In genomic region chr2:148171699-148172098, GRCm38 (mm10) we compare ENCODE assay signal across 10 mouse cellular contexts.
DNase-seq lines count a peak whose midpoint lies in the region; ATAC-seq and TF ChIP-seq lines count a peak whose summit lies in the region.
"Had no signal": no experiment of that assay in that cellular context is flagged by ENCODE, and none has a peak within 500 bp of the region (broad histone marks: within the 10 kb centered on the region; RNA-seq: fewer than 3 reads in every experiment).

No protein-coding gene starts in this region.

- no peak overlapping the region for H3K4me3 ChIP-seq in lung, embryonic 14.5 days (ENCODE audit: low read depth, low read length)
- H3K4me3 ChIP-seq in lung, adult 2 months (replicated peaks; ENCODE audit: extremely low read depth, low read depth, low read length), result no peak overlapping the region
- H3K4me3 ChIP-seq in kidney, postnatal 0 days (replicated peaks; ENCODE audit: low read depth, low read length), result no peak overlapping the region

- 0 out of 2 replicates have a peak, but pooled peaks cover 4% of the 10 kb centered on the region for H3K4me1 ChIP-seq in lung, embryonic 14.5 days (ENCODE audit: insufficient read depth)
- H3K4me1 ChIP-seq in lung, adult 2 months (ENCODE audit: control insufficient read depth, insufficient read depth, low read length), result peaks cover 14% of the 10 kb centered on the region
- no peaks in the 10 kb centered on the region for H3K4me1 ChIP-seq in kidney, postnatal 0 days (replicated peaks; ENCODE audit: insufficient read depth, low read length)

- DNase-seq in cerebellum, adult 11-12 months, result no peak
- DNase-seq in lung, embryonic 14.5 days, result peak; percentile 24
- DNase-seq in lung, adult 2 months, result no peak
- peak; percentile 51 for DNase-seq in kidney, postnatal 0 days (ENCODE audit: low spot score)
- peak; percentile 25 to 26 for DNase-seq in lung, postnatal 4 days
- no peak for DNase-seq in layer of hippocampus, adult 18-20 months (ENCODE audit: low spot score in 2 of 2)
- DNase-seq in urinary bladder, postnatal 36 days (ENCODE audit: low spot score in 2 of 2), result no peak
- DNase-seq: cerebellum, postnatal 14 days; right cerebral cortex, adult 18-20 months had no signal

- H3K36me3 ChIP-seq in lung, embryonic 14.5 days (ENCODE audit: insufficient read depth), result no peaks in the 10 kb centered on the region
- no peaks in the 10 kb centered on the region for H3K36me3 ChIP-seq in kidney, postnatal 0 days (ENCODE audit: insufficient read depth, low read length)

- H3K9me3 ChIP-seq in lung, embryonic 14.5 days (ENCODE audit: low read depth, low read length), result no peaks in the 10 kb centered on the region
- H3K9me3 ChIP-seq in kidney, postnatal 0 days (replicated peaks; ENCODE audit: low read length), result no peaks in the 10 kb centered on the region

- no peak for TF ChIP-seq POLR2A in lung, adult 2 months (IDR thresholded peaks at IDR 0.05; ENCODE audit: borderline replicate concordance, extremely low read depth, low read depth, low read length)

- 0 out of 2 replicates have a peak, but pooled peaks have one; percentile 31 for ATAC-seq in cerebellum, adult (ENCODE audit: insufficient number of reproducible peaks, low FRiP score, low TSS enrichment)
- ATAC-seq in lung, embryonic 14.5 days (ENCODE audit: insufficient read depth), result peak; percentile 68; the same call in 1 of the 2 replicates
- ATAC-seq in kidney, postnatal 0 days (replicated peaks; ENCODE audit: low FRiP score, low read depth), result peak; percentile 57; the same call in 1 of the 2 replicates

- TF ChIP-seq CTCF in lung, embryonic 14.5 days (IDR thresholded peaks at IDR 0.05; ENCODE audit: low read depth), result no peak
- TF ChIP-seq CTCF in lung, adult 2 months (IDR thresholded peaks at IDR 0.05; ENCODE audit: insufficient read depth, low read length), result no peak
- no peak for TF ChIP-seq CTCF in kidney, postnatal 0 days (IDR thresholded peaks at IDR 0.05; ENCODE audit: low read depth)

- H3K27ac ChIP-seq in lung, embryonic 14.5 days (ENCODE audit: low read depth), result peak overlapping the region; percentile 9; the same call in 1 of the 2 replicates
- peak overlapping the region; percentile 79 for H3K27ac ChIP-seq in kidney, postnatal 0 days

- WGBS in lung, embryonic 14.5 days, result 47% methylated on average over 1 of the region's 1 CpGs
- 31% methylated on average over 1 of the region's 1 CpGs for WGBS in lung, adult 2 months
- 36% methylated on average over 1 of the region's 1 CpGs for WGBS in kidney, postnatal 0 days

- H3K9ac ChIP-seq in lung, embryonic 14.5 days, result no peak overlapping the region
- H3K9ac ChIP-seq in kidney, postnatal 0 days (ENCODE audit: low read depth, low read length), result no peak overlapping the region

- no peaks in the 10 kb centered on the region for H3K27me3 ChIP-seq in lung, embryonic 14.5 days (ENCODE audit: insufficient read depth, low read length)
- no peaks in the 10 kb centered on the region for H3K27me3 ChIP-seq in kidney, postnatal 0 days (ENCODE audit: insufficient read depth, low read length)

- no peak overlapping the region for H3K4me2 ChIP-seq in lung, embryonic 14.5 days
- H3K4me2 ChIP-seq in kidney, postnatal 0 days (ENCODE audit: low read length), result no peak overlapping the region

Comparison
In these comparisons a context has a peak if more than half of its experiments do, and no peak if none do; other contexts are left out.
1. DNase-seq: peak in lung, embryonic 14.5 days (single experiment), kidney, postnatal 0 days (single experiment) and lung, postnatal 4 days (2 of 2); none in cerebellum, adult 11-12 months (single experiment), lung, adult 2 months (single experiment), layer of hippocampus, adult 18-20 months (0 of 2) and urinary bladder, postnatal 36 days (0 of 2).
2. Peak in every context shown above with its lines, with median percentiles within 50 percentile points of each other: ATAC-seq.